Mouse (Mus musculus) spleen, adult 2 months (tissue): ENCODE measurements at regions not wholly inside any gene's neighbourhood (a gene's known extent, or its start where the extent isn't known, plus 50 kb on each side); places are given as distances from the start of the nearest gene placed in this dataset.

Source experiments
- DNase-seq, 2 experiments: peaks; one replicate each; pipeline versions ENCODE4 v3.0.0 to v3.0.0-alpha.2; 2012 to 2021; ENCODE audit warnings: low spot score in 2 of 2, low read depth in 1 of 2
- H3K27ac ChIP-seq: fragments of 200-500 bp; 2 replicates; pipeline ENCODE4 v1.5.1; 2012; ENCODE audit warnings: low read length, inconsistent platforms; ENCODE audit not compliant: insufficient read depth
- H3K27me3 ChIP-seq: fragments of 200-500 bp; 2 replicates; pipeline ENCODE4 v1.6.1; 2012; ENCODE audit warnings: mild to moderate bottlenecking, moderate library complexity, low read length, inconsistent platforms; ENCODE audit not compliant: control insufficient read depth, insufficient read depth
- H3K36me3 ChIP-seq: fragments of 200-500 bp; 2 replicates; pipeline ENCODE4 v1.6.1; 2012; ENCODE audit warnings: mild to moderate bottlenecking, low read length, inconsistent platforms; ENCODE audit not compliant: control insufficient read depth, insufficient read depth
- H3K4me1 ChIP-seq: fragments of 200-500 bp; 2 replicates; pipeline ENCODE4 v1.6.1; 2011; ENCODE audit warnings: inconsistent platforms; ENCODE audit not compliant: control insufficient read depth, insufficient read depth, insufficient read length
- H3K4me3 ChIP-seq: fragments of 200-500 bp; 2 replicates; pipeline ENCODE4 v1.5.1; 2011; ENCODE audit warnings: mild to moderate bottlenecking, inconsistent platforms; ENCODE audit not compliant: insufficient read depth, insufficient read length; ENCODE audit errors: extremely low read depth
- CTCF ChIP-seq: fragments of 200-500 bp; IDR thresholded peaks from 2 replicates; pipeline ENCODE4 v1.5.1; 2011; ENCODE audit warnings: mild to moderate bottlenecking, inconsistent platforms; ENCODE audit not compliant: insufficient read depth, insufficient read length, insufficient replicate concordance; ENCODE audit errors: extremely low read depth
- POLR2A ChIP-seq: fragments of 200-500 bp; IDR thresholded peaks from 2 replicates; pipeline ENCODE4 v1.6.1; 2011; ENCODE audit warnings: low read depth, low read length, inconsistent platforms
- WGBS: fragments of 180-500 bp; shearing (Covaris S2); methylation state at CpG from one replicate; pipeline ENCODE4 v1.1.7; 2018; 5-methylcytosine and 5-hydroxymethylcytosine counted together

GRCm38 (mm10) chr4:131243744-131244387 lies 299.7 kb downstream of the Matn1 start:
- Histone ChIP-seq H3K27me3 (no peaks in the 10 kb centered on the region), H3K36me3 (no peaks in the 10 kb centered on the region), H3K4me3 (no peak overlapping the region), H3K27ac (no peak overlapping the region), H3K4me1 (no peaks in the 10 kb centered on the region)
- 63% methylated on average over 9 of the region's 9 CpGs for WGBS
- DNase-seq = no peak
- TF ChIP-seq CTCF (no peak), POLR2A (no peak)

GRCm38 (mm10) chr4:131252602-131253442 lies 308.6 kb downstream of the Matn1 start:
- no peak for DNase-seq
- WGBS = 28% methylated on average over 30 of the region's 30 CpGs

DNA sequence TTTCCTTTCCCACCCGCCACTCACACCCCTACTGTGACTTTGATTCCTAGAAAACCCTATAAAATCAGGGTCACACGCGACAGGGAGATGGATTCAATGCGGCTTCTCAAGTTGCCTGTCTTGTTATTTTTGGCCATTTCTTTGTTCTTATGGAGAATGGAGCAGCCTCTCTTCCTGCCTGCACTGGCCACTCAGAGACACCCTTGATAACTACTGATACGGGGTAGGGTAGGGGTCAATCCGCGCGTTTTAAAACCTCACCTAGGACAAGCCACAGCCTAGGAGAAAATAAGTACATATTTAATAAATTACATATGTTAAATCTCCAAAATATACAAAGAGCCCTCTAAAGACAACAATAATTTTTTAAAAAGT lies 309.2 kb downstream of the Matn1 start:
- TF ChIP-seq CTCF (no peak), POLR2A (no peak)

More at GRCm38 (mm10) chr4:131252602-131253442, 308.6 kb downstream of the Matn1 start:
- no peaks in the 10 kb centered on the region for H3K36me3 ChIP-seq
- no peaks in the 10 kb centered on the region for H3K27me3 ChIP-seq
- H3K27ac ChIP-seq = no peak overlapping the region
- H3K4me1 ChIP-seq = no peaks in the 10 kb centered on the region
- H3K4me3 ChIP-seq = no peak overlapping the region
- TF ChIP-seq POLR2A (no peak), CTCF (peak; percentile 27; the same call in 1 of the 2 replicates)

GRCm38 (mm10) chr4:131254243-131254642 lies 310.1 kb downstream of the Matn1 start:
- Histone ChIP-seq H3K36me3 (no peaks in the 10 kb centered on the region), H3K27me3 (no peaks in the 10 kb centered on the region), H3K4me3 (no peak overlapping the region), H3K4me1 (no peaks in the 10 kb centered on the region), H3K27ac (no peak overlapping the region)
- no peak for DNase-seq
- 84% methylated on average over 7 of the region's 7 CpGs for WGBS
- TF ChIP-seq CTCF = no peak
- no peak for TF ChIP-seq POLR2A

More for the DNA sequence above, 309.2 kb downstream of the Matn1 start:
- WGBS = 5% methylated on average over 8 of the region's 8 CpGs
- H3K27me3 ChIP-seq = no peaks in the 10 kb centered on the region
- H3K4me1 ChIP-seq = no peaks in the 10 kb centered on the region
- H3K27ac ChIP-seq = no peak overlapping the region
- no peak for DNase-seq
- H3K36me3 ChIP-seq = no peaks in the 10 kb centered on the region
- H3K4me3 ChIP-seq = no peak overlapping the region

DNA sequence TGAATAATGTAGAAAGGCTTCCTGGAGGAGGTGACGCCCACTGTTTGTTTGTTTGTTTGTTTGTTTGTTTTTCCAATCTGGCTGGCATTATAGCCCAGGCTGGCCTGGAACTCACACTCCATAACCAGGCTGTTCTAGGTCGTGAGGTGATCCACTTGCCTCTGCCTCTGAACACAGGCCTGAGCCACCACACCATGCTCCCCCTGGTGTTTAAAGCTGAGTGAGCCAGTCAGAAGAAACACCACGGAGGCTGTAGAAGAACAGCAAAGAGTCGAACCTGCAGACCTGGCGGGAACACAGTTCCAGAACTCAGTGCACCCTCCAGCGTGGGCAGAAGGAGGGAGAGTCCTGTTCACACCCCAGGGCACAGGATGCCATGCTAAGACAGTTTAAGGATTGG lies 310.5 kb downstream of the Matn1 start:
- no peak overlapping the region for H3K27ac ChIP-seq
- TF ChIP-seq POLR2A (no peak), CTCF (no peak)
- DNase-seq = no peak
- no peaks in the 10 kb centered on the region for H3K4me1 ChIP-seq
- no peak overlapping the region for H3K4me3 ChIP-seq
- H3K36me3 ChIP-seq = no peaks in the 10 kb centered on the region
- WGBS = 40% methylated on average over 6 of the region's 6 CpGs
- H3K27me3 ChIP-seq = no peaks in the 10 kb centered on the region

DNA sequence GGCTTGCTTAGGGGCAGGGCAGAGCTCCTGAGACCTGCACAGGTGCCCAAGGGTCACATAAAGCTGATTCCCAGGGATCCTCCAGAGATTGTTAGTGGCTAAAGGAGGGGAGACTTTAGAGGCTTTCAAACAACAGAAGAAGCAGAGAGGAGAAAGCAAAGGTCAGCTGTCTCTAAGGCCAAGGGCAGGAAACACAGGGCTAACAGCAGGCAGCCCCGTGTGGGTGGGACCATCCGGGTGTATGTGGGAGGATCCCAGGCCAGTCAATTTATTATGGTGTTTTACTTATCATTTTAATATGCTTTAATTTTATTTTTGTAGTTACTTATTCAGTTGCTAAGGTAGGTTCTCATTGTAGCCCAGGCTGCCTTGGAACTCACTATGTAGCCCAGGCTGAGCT lies 317.1 kb downstream of the Matn1 start:
- no peak overlapping the region for H3K4me3 ChIP-seq
- no peaks in the 10 kb centered on the region for H3K27me3 ChIP-seq
- H3K36me3 ChIP-seq = no peaks in the 10 kb centered on the region
- TF ChIP-seq POLR2A = no peak
- no peak for TF ChIP-seq CTCF
- H3K4me1 ChIP-seq = no peaks in the 10 kb centered on the region
- H3K27ac ChIP-seq = no peak overlapping the region
- WGBS = 50% methylated on average over 2 of the region's 2 CpGs
- DNase-seq = no peak

DNA sequence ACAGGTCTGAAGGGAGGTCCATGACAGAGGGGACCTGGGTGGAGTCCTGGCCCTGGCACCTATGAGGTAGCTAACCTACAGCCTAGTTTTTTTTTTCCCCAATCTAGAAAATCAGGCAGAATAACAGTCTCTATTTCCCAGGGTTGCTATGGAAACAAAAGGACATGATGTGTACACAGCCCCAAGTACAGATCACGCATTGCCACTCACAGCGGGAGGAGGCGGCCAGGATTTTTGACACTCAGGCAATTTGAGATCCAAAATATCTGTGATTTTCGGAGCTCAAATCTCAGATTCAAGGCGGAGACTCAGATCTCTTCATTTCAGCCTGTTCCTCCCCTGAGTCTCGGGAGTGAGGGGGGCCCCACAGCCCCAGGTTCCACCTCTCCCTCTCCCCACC lies 318.7 kb downstream of the Matn1 start:
- Histone ChIP-seq H3K36me3 (no peaks in the 10 kb centered on the region), H3K27me3 (no peaks in the 10 kb centered on the region), H3K27ac (no peak overlapping the region), H3K4me3 (no peak overlapping the region), H3K4me1 (no peaks in the 10 kb centered on the region)
- no peak for DNase-seq
- WGBS = 71% methylated on average over 6 of the region's 6 CpGs
- TF ChIP-seq POLR2A (no peak), CTCF (no peak)
